In genomic region chr3:132087011-132087486, GRCm38 (mm10) we compare ENCODE assay signal across 7 mouse cellular contexts. TPM values are rescaled to one million over a fixed set of nuclear protein-coding genes. Genes with fewer than 3 reads are reported as not detected.
DNase-seq lines count a peak whose midpoint lies in the region; ATAC-seq and TF ChIP-seq lines count a peak whose summit lies in the region.

No protein-coding gene starts in this region.

- H3K36me3 ChIP-seq in kidney, postnatal 0 days (ENCODE audit: insufficient read depth, low read length): no peaks in the 10 kb centered on the region
- no peaks in the 10 kb centered on the region for H3K36me3 ChIP-seq in liver, embryonic 14.5 days (replicated peaks; ENCODE audit: control insufficient read depth, insufficient read depth, low read depth)

- H3K9ac ChIP-seq in kidney, postnatal 0 days (ENCODE audit: low read depth, low read length): peak overlapping the region; percentile 14; the same call in 1 of the 2 replicates
- no peak overlapping the region for H3K9ac ChIP-seq in liver, embryonic 14.5 days (replicated peaks)

- no peaks in the 10 kb centered on the region for H3K27me3 ChIP-seq in kidney, postnatal 0 days (ENCODE audit: insufficient read depth, low read length)
- H3K27me3 ChIP-seq in liver, embryonic 14.5 days (ENCODE audit: control insufficient read depth, insufficient read depth, low read length): peaks cover 22% of the 10 kb centered on the region

- DNase-seq in NIH3T3 (ENCODE audit: low read depth): peak; percentile 87
- DNase-seq in gastrocnemius, postnatal 25 days: peak; percentile 15
- DNase-seq in kidney, postnatal 0 days (ENCODE audit: low spot score): peak; percentile 67
- no peak for DNase-seq in liver, embryonic 14.5 days (ENCODE audit: low read depth in 3 of 3, low spot score in 3 of 3)
- peak; percentile 74 for DNase-seq in retina, postnatal 1 day

- TF ChIP-seq EP300 in liver, embryonic 14.5 days (IDR thresholded peaks at IDR 0.05; ENCODE audit: low read depth): no peak

- H3K4me1 ChIP-seq in kidney, postnatal 0 days (replicated peaks; ENCODE audit: insufficient read depth, low read length): 0 out of 2 replicates have a peak, but pooled peaks cover 2% of the 10 kb centered on the region
- 0 out of 4 replicates have a peak, but pooled peaks cover 0 to 3% of the 10 kb centered on the region in 2 experiments for H3K4me1 ChIP-seq in liver, embryonic 14.5 days (replicated peaks; ENCODE audit: control insufficient read depth in 2 of 2, insufficient read depth in 2 of 2, low read length in 1 of 2)

- no peak overlapping the region for H3K27ac ChIP-seq in kidney, postnatal 0 days
- H3K27ac ChIP-seq in liver, embryonic 14.5 days: no peak overlapping the region

- H3K4me2 ChIP-seq in kidney, postnatal 0 days (ENCODE audit: low read length): peak overlapping the region; percentile 79
- peak overlapping the region; percentile 18; the same call in 1 of the 2 replicates for H3K4me2 ChIP-seq in liver, embryonic 14.5 days (ENCODE audit: low read depth)

- peak; percentile 47; the same call in 1 of the 2 replicates for TF ChIP-seq CTCF in kidney, postnatal 0 days (IDR thresholded peaks at IDR 0.05; ENCODE audit: low read depth)
- 0 out of 2 replicates have a peak, but pooled peaks have one; percentile 8 for TF ChIP-seq CTCF in liver, embryonic 14.5 days (IDR thresholded peaks at IDR 0.05; ENCODE audit: low read depth)

- WGBS in kidney, postnatal 0 days: 3% methylated on average over 20 of the region's 21 CpGs
- WGBS in liver, embryonic 14.5 days (ENCODE audit: insufficient replicate concordance): 2% methylated on average over 21 of the region's 21 CpGs

- no peaks in the 10 kb centered on the region for H3K9me3 ChIP-seq in kidney, postnatal 0 days (replicated peaks; ENCODE audit: low read length)
- H3K9me3 ChIP-seq in liver, embryonic 14.5 days (ENCODE audit: control insufficient read depth, low read length): no peaks in the 10 kb centered on the region

- H3K4me3 ChIP-seq in kidney, postnatal 0 days (replicated peaks; ENCODE audit: low read depth, low read length): peak overlapping the region; percentile 48
- H3K4me3 ChIP-seq in liver, embryonic 14.5 days (ENCODE audit: insufficient read depth in 1 of 2, low read depth in 2 of 2, low read length in 2 of 2): peak overlapping the region in 1 of 2 experiments; percentile 22; a peak in 2 of 4 replicates

- peak; percentile 49 for ATAC-seq in common myeloid progenitor, adult 5-6 weeks (replicated peaks; ENCODE audit: low read depth, poor library complexity, severe bottlenecking)
- ATAC-seq in kidney, postnatal 0 days (replicated peaks; ENCODE audit: low FRiP score, low read depth): peak; percentile 61; the same call in 1 of the 2 replicates
- ATAC-seq in liver, embryonic 14.5 days (ENCODE audit: insufficient read depth): no peak
- no peak for ATAC-seq in erythroblast, adult 5-6 weeks (replicated peaks; ENCODE audit: low FRiP score, poor library complexity, severe bottlenecking)

RNA-seq across cellular contexts. Expression of gene Dkk2, which starts 2.0 kb away (rescaled TPM):
- total RNA-seq in common myeloid progenitor, adult 5-6 weeks (2017): not detected in 2 replicates
- total RNA-seq in gastrocnemius, postnatal 25 days (2021): 1 to 10 TPM; 2.0 to 4.9 TPM
- polyA plus RNA-seq in kidney, postnatal 0 days (2015; fragmentation: Nextera tagmentation; extraction: Ambion mirVana): 7.7 and 8.3 TPM in 2 replicates
- 0.14 and 0.35 TPM in 2 replicates for polyA plus RNA-seq in liver, embryonic 14.5 days (2012; rRNA removed)
- 0.13 and 0.24 TPM in 2 replicates for polyA plus RNA-seq in liver, embryonic 14.5 days (2014; fragmentation: Nextera tagmentation; extraction: Ambion mirVana)
- not detected in 2 replicates for total RNA-seq in erythroblast, adult 5-6 weeks (2015; ENCODE audit: low replicate concordance)
- total RNA-seq in erythroblast, adult 5-6 weeks (2017; ENCODE audit: low replicate concordance): not detected in 2 replicates

Comparison
In these comparisons a context has a peak if more than half of its experiments do, and no peak if none do; other contexts are left out.
1. DNase-seq: peak in NIH3T3 (single experiment), gastrocnemius, postnatal 25 days (single experiment), kidney, postnatal 0 days (single experiment) and retina, postnatal 1 day (single experiment); none in liver, embryonic 14.5 days (0 of 3).
2. ATAC-seq: peak in common myeloid progenitor, adult 5-6 weeks (single experiment) and kidney, postnatal 0 days (single experiment); none in liver, embryonic 14.5 days (single experiment) and erythroblast, adult 5-6 weeks (single experiment).